Mouse (Mus musculus): Measurements from ENCODE around the gene Ostm1. TPM values are rescaled to one million over a fixed set of nuclear protein-coding genes. Genes with fewer than 3 reads are reported as not detected.

The Ostm1 gene
- polyA plus RNA-seq, 1 experiment from 2014 or later: 57.1 TPM

DNA sequence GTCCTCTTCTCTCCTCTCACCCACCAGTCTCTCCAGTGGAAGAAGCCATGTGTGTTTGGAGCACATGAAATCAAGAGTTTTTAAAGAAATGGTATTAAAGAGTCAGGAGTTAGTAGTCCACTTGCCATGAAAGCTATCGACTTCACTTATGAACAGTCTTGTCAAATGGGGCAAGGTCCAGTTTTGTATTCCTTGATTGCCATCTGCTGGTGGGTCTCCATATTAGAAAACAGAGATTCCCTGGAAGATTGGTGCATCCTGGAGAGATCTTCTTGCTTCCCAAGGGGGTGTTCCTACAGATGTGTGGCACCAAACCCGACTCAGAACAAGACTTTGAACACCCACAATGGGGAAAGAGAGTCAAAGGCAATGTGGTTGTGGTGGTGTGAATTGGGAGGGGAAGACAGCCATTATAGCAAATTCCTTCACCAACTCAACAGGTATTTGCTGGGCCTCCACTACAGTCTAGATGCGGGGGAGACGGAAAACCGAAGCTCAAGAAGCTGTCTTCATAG lies 151.0 kb downstream of the Ostm1 start:
- H3K27me3 ChIP-seq: no peaks in the 10 kb centered on the region
- no peak overlapping the region for H3K9ac ChIP-seq
- no peaks in the 10 kb centered on the region for H3K36me3 ChIP-seq (ENCODE audit: poor library complexity, severe bottlenecking)
- no peak for ATAC-seq
- no peaks in the 10 kb centered on the region for H3K9me3 ChIP-seq (replicated peaks)
- H3K4me3 ChIP-seq: no peak overlapping the region
- 58% methylated on average over 5 of the region's 5 CpGs for WGBS
- no peak overlapping the region for H3K27ac ChIP-seq
- H3K4me2 ChIP-seq: no peak overlapping the region
- no peaks in the 10 kb centered on the region for H3K4me1 ChIP-seq

DNA sequence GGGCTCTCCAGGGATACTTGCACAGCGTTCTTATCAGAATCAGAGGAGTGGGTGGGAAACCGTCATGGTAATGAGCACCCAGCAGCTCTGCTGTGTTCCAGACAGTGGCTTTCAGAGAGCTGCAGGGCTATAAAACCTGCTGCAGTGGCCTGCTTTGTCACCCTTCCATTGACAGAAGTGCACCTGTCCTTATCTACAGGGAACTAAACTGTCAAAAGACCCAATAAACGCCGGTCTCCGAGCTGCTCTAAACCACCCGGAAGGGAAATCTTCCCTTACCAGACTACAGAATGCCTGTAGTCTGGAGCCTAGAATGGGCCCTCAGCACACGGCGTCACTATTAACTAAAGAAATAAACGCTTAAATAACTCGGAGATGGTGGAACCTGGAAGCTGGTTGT lies 168.2 kb downstream of the Ostm1 start:
- Histone ChIP-seq H3K4me3 (no peak overlapping the region), H3K4me2 (no peak overlapping the region), H3K36me3 (ENCODE audit: poor library complexity, severe bottlenecking) (no peaks in the 10 kb centered on the region), H3K4me1 (no peaks in the 10 kb centered on the region), H3K27ac (no peak overlapping the region), H3K27me3 (no peaks in the 10 kb centered on the region), H3K9me3 (replicated peaks) (no peaks in the 10 kb centered on the region), H3K9ac (no peak overlapping the region)
- no peak for ATAC-seq
- 81% methylated on average over 10 of the region's 10 CpGs for WGBS

Other genes with a start within 250 kb of the Ostm1 start
- gene Afg1l, start 105.3 kb upstream of the Ostm1 start, polyA plus RNA-seq (2015; fragmentation: Nextera tagmentation; extraction: Ambion mirVana): 4.0 and 4.5 TPM in 2 replicates
- 266 and 272 TPM in 2 replicates for gene Snx3, start 81.8 kb upstream of the Ostm1 start, polyA plus RNA-seq (2015; fragmentation: Nextera tagmentation; extraction: Ambion mirVana)
- 71.0 and 77.0 TPM in 2 replicates for gene Nr2e1, start 190 bp upstream of the Ostm1 start, polyA plus RNA-seq (2015; fragmentation: Nextera tagmentation; extraction: Ambion mirVana)
- 28.6 and 29.9 TPM in 2 replicates for gene Sec63, start 177.7 kb downstream of the Ostm1 start, polyA plus RNA-seq (2015; fragmentation: Nextera tagmentation; extraction: Ambion mirVana)

All from forebrain, embryonic 13.5 days (tissue).